Mouse (Mus musculus): ENCODE measurements at regions not wholly inside any gene's neighbourhood (a gene's known extent, or its start where the extent isn't known, plus 50 kb on each side); places are given as distances from the start of the nearest gene placed in this dataset.

- dilution Hi-C loops (cut with MboI; ENCODE audit: extremely low pct_ligation_motif_present, extremely low pct_unique_long_range_greater_than_20kb, low sequenced_read_pairs): no loop called here
- H3K79me2 ChIP-seq (replicated peaks; ENCODE audit: control insufficient read depth, extremely low read depth, insufficient read depth, poor library complexity, severe bottlenecking): no peaks in the 10 kb centered on the region
- H3K9ac ChIP-seq (ENCODE audit: insufficient read depth, low read depth): no peak overlapping the region
- H3K4me3 ChIP-seq (replicated peaks in 1 of 3; ENCODE audit: low read depth in 2 of 3, low read length in 2 of 3, poor library complexity in 1 of 3): no peak overlapping the region
- no peak overlapping the region for H3K27ac ChIP-seq (ENCODE audit: insufficient read depth, low read depth)
- no peak overlapping the region for H3K4me2 ChIP-seq (ENCODE audit: insufficient read depth, low read depth, poor library complexity, severe bottlenecking)
- DNase-seq (ENCODE audit: extremely low read depth): no peak
- H3K9me3 ChIP-seq (replicated peaks; ENCODE audit: low read length): peaks cover 4% of the 10 kb centered on the region
- H3K4me1 ChIP-seq (ENCODE audit: control insufficient read depth in 1 of 2, insufficient read depth in 2 of 2): 0 out of 4 replicates have a peak, but pooled peaks cover 0 to 4% of the 10 kb centered on the region in 2 experiments
- H3K27me3 ChIP-seq (replicated peaks): no peaks in the 10 kb centered on the region
- no peak for TF ChIP-seq MAX (IDR thresholded peaks at IDR 0.05; ENCODE audit: low read length)
- no peak for TF ChIP-seq IRF4 (IDR thresholded peaks at IDR 0.05; ENCODE audit: low read depth, low read length)
- no peak for TF ChIP-seq ZC3H11A (IDR thresholded peaks at IDR 0.05; ENCODE audit: low read depth, low read length)
- TF ChIP-seq KAT2A (IDR thresholded peaks at IDR 0.05; ENCODE audit: insufficient replicate concordance, low read length): no peak
- no peak for TF ChIP-seq UBTF (IDR thresholded peaks at IDR 0.05; ENCODE audit: low read depth, low read length)
- no peak for TF ChIP-seq ZNF384 (IDR thresholded peaks at IDR 0.05; ENCODE audit: low read depth, low read length)
- TF ChIP-seq POLR2A (IDR thresholded peaks at IDR 0.05; ENCODE audit: low read depth, low read length): no peak
- no peak for TF ChIP-seq SIN3A (IDR thresholded peaks at IDR 0.05; ENCODE audit: low read length)
- TF ChIP-seq CHD2 (IDR thresholded peaks at IDR 0.05; ENCODE audit: low read length): no peak
- no peak for TF ChIP-seq ELF1 (IDR thresholded peaks at IDR 0.05; ENCODE audit: low read depth, low read length)
- TF ChIP-seq JUN (IDR thresholded peaks at IDR 0.05; ENCODE audit: insufficient read depth, low read depth, low read length): no peak
- TF ChIP-seq BHLHE40 (IDR thresholded peaks at IDR 0.05; ENCODE audit: low read depth, low read length): no peak
- no peak for TF ChIP-seq TBP (conservative IDR thresholded peaks at IDR 0.05; ENCODE audit: low read depth, low read length)
- TF ChIP-seq CTCF (conservative IDR thresholded peaks at IDR 0.05 in 1 of 2, IDR thresholded peaks at IDR 0.05 in 1 of 2; ENCODE audit: low read depth in 2 of 2, low read length in 2 of 2): no peak
- no peak for TF ChIP-seq MAFK (IDR thresholded peaks at IDR 0.05; ENCODE audit: insufficient replicate concordance, low read length)
- no peak for TF ChIP-seq MEF2A (IDR thresholded peaks at IDR 0.05; ENCODE audit: borderline replicate concordance, low read depth, low read length)
- TF ChIP-seq TCF12 (IDR thresholded peaks at IDR 0.05; ENCODE audit: low read depth, low read length): no peak
- no peak for TF ChIP-seq E2F4 (IDR thresholded peaks at IDR 0.05; ENCODE audit: insufficient replicate concordance, low read depth, low read length)
- H3K36me3 ChIP-seq (replicated peaks in 1 of 2; ENCODE audit: control insufficient read depth in 1 of 2, insufficient read depth in 1 of 2, low read length in 1 of 2): no peaks in the 10 kb centered on the region
- in situ Hi-C loops (cut with MboI; ENCODE audit: low pct_ligation_motif_present, low pct_unique_long_range_greater_than_20kb, low sequenced_read_pairs): no loop called here
Measured at GRCm38 (mm10) chr17:10122411-10122810, 197.2 kb downstream of the Qk start.

- H3K9ac ChIP-seq (ENCODE audit: insufficient read depth, low read depth): no peak overlapping the region
- no peaks in the 10 kb centered on the region for H3K36me3 ChIP-seq (replicated peaks in 1 of 2; ENCODE audit: control insufficient read depth in 1 of 2, insufficient read depth in 1 of 2, low read length in 1 of 2)
- H3K9me3 ChIP-seq (replicated peaks; ENCODE audit: low read length): no peaks in the 10 kb centered on the region
- in situ Hi-C loops (cut with MboI; ENCODE audit: low pct_ligation_motif_present, low pct_unique_long_range_greater_than_20kb, low sequenced_read_pairs): no loop called here
- H3K79me2 ChIP-seq (replicated peaks; ENCODE audit: control insufficient read depth, extremely low read depth, insufficient read depth, poor library complexity, severe bottlenecking): no peaks in the 10 kb centered on the region
- peaks cover 8 to 11% of the 10 kb centered on the region in 2 experiments for H3K4me1 ChIP-seq (ENCODE audit: control insufficient read depth in 1 of 2, insufficient read depth in 2 of 2)
- H3K4me2 ChIP-seq (ENCODE audit: insufficient read depth, low read depth, poor library complexity, severe bottlenecking): no peak overlapping the region
- H3K27me3 ChIP-seq (replicated peaks): no peaks in the 10 kb centered on the region
- TF ChIP-seq CHD2 (IDR thresholded peaks at IDR 0.05; ENCODE audit: low read length): no peak
- H3K4me3 ChIP-seq (replicated peaks in 1 of 3; ENCODE audit: low read depth in 2 of 3, low read length in 2 of 3, poor library complexity in 1 of 3): no peak overlapping the region
- dilution Hi-C loops (cut with MboI; ENCODE audit: extremely low pct_ligation_motif_present, extremely low pct_unique_long_range_greater_than_20kb, low sequenced_read_pairs): no loop called here
- no peak for DNase-seq (ENCODE audit: extremely low read depth)
- H3K27ac ChIP-seq (ENCODE audit: insufficient read depth, low read depth): no peak overlapping the region
Measured at GRCm38 (mm10) chr17:10112118-10112517, 207.5 kb downstream of the Qk start.
